Mouse (Mus musculus) testis, postnatal 14 days (tissue): ENCODE results near the gene Ttll5.

Experiments
- DNase-seq: peaks from one replicate; pipeline ENCODE4 v3.0.0; 2021; ENCODE audit warnings: low spot score

Gene Ttll5

DNA sequence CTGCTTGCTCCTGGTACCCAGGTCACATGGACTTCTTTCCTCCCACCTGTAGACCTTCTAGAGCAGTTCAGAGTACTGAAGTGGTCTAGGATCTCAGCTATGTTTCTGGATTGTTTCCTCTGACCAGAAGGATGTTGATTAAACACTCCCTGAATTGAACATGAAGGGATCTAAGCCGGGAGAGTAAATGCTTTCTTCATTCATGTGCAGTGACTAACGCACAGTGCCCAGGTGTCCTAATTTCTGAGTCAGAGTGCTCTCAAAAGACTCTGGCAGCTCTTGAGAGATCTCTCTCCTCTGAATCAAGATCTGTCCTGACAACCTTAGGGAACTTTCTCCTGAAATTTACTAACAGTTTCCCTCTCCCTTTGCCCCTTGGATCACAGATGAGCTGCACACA, 187.7 kb downstream of the Ttll5 start:
- no peak for DNase-seq

DNA sequence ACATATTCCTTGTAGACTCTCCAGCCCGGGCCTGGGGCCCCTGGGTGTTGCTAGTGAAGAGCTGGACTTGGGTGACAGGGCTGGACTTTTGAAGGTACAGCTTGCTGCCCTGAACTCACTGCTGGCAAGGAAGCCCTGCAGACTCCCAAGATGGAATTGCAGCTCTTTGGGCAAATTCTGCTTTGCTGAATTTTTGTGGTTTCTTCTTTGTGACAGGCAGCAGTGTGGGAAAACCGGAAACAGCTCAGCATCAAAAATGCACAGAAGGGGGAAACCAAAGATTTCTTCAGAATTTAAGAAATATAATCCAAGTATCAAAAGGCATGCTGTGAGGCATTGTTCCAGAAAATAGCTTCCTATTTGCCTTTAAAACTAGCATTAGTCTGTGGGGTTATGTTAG, 189.7 kb downstream of the Ttll5 start:
- DNase-seq, result no peak

DNA sequence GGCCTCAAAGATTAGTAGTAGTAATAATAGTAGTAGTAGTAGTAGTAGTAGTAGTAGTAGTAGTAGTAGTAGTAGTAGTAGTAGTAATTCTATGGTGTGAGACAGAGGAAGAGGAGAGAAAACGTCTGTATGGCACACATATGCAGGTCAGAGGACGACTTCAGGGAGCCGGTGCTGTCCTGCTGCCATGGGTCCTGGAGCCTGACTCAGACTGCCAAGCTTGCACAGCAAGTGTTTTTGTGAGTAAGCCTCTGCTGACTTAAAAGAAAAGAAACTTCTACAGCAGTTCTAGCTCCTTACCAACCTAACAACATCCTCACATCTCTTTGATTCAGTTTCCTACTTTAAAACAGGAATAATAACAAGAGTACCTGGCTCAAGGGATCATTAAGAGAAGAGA, 190.2 kb downstream of the Ttll5 start:
- no peak for DNase-seq

DNA sequence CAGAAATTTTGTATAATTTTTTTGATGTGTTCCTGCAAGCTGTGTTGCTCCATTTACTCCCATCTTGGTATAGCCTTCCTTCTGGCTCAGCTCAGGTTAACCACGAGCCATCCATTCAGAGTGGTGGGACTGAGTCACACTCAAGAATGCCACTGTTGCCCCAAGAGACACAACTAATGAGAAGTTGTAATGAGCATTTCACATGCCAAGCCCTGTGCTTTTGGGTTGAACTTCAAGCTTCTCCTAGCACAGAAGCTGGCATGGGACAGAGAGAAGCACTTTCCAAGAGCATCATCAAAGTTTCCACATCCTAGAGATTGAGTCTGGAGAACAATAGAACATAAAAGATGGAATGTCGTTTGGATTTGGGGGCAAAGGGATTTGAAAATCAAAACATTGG, 190.7 kb downstream of the Ttll5 start:
- DNase-seq, result no peak

DNA sequence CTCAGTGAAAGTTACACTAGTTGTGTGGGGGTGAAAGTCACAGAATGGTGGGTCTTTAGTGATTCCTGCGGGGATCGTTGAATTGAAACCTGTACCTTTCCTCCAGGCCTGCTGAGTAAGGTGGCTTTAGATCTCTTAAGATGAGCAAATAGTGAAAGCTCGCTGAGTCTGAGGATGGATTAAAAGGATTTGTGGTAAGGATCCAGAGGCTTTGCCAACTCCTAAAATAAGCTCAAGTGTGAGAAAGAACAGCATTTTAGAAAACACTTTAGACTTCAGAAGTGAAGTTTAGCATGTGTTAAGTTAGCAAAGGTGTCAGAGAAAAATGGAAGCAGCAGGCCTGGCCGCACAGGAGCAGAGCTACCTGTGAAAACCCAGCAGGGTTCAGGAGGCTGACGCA, 192.9 kb downstream of the Ttll5 start:
- no peak for DNase-seq

DNA sequence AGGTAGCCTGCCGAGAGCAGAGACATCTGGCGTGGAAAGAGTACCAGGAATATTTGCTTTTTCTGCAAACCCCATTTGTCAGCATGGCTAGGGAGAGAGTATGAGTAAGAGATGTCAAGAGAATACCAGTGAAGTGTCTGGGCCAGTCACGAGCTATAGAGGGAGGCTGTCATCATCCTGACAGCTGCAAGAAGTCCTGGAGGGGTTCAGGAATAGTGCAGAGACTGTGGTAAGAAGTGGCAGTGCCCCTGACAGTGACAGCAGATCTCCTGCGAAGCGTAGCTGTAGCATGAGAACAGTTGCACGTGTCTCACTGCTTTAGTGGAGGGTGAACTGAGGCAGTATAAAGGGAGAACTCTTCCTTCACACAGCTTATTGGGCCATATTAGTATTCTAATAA, 197.1 kb downstream of the Ttll5 start:
- DNase-seq, result no peak

DNA sequence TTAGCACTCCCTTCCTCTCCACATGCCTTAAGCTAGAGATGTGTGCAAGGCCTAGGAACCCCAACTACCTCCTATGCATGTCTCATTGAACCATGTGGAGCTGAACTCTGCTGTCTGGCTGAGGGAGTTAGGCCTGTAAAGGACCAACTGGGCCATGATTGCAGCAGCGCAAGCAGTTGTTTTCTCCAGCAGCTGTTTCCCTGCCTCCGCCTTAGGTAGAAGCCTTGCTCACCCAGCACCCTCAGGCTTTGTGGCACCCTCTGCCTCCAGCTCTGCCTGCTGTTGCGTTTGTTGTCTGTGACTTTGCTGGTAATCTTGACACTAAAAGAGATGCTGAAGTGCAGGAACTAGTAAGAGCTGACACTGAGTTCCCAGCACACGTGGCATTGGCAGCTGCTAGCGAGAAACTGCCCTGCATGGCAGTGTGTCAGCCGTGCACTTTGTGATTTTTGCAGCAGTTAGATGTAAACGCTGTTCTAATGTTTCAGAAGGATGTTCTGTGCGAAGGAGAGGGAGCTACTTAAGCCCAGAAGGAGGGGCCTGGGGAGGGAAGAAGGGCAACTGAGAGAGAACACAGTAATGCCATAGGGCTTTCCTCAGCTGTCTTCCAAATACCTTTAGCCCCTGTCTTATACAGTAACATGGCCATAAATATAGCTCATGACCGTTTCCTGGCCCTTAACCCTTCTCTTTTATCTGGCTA, 198.0 kb downstream of the Ttll5 start:
- DNase-seq, result no peak

DNA sequence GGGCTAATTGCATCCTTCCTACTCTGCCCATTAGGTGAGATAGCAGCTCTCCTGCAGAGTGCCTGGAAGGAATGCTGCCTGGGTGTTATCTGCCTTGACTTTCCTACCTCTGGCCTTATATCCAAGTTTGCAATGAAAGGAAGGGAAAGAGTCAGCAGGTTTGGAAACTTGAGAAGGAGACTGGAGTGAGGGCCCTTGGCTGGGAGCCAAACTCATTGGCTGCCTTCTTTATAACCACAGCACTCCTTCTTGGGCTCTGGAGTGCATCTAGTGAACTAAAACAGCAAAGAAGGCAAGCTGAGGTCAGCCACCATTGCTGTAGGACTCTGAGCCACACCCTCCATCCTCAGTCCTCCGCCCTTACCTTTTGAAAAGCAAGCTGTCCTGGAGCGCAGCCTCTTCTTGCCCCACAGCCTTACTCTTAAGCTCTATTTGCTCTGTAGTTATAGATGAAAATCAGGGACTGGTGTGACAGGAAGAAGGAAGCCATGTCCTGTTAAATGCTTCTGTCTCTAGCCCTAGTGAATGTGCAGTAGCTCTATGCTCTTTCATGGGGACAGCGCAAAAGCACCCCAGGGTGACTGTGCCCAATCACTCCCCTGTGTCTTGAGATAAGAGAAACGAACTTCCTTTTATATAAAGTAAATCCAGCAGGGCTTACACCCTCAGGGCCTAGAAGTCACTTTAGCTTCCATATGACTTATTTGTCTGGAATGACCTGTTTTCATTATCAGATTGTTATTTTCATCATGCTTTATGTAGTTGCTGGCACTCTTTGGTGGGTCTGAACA, 198.8 kb downstream of the Ttll5 start:
- no peak for DNase-seq

DNA sequence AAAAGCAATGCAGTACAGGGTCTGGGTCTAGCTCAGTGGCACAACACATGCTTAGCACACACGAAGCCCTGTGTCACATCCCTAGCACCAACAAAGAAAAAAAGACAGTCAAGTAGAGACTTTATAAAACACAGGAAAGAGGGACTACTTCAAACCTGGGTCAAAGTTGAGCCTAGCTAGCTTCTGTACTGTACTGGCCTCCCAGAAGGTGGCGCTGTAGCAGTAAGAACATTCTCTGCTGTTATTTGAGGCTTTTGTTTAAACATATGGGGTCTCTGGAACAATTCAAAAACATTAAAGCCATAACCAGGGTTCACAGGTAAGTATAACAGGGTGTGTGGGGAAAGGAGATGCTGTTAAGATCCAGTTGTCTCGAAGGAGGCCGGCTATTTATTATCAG, 200.0 kb downstream of the Ttll5 start:
- no peak for DNase-seq

DNA sequence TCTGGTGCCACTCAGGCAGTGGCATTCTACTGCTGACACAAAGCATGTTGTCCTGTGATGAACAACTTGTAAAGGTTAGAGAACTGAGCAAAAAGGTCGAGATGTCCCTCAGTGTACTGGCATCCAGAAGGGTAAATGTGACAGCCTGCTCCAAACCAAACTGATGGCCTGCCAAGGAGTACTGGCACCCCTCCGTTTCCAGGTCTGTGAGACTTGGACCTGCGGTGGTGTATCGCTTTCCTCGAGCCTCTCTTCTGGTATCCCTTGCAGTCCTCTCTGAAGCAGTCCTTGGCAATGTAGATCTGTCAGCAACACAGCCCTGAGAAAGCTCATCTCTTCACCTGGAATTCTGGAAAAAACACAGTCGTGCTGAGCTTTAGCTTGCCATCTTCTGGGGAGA, 201.0 kb downstream of the Ttll5 start:
- no peak for DNase-seq

DNA sequence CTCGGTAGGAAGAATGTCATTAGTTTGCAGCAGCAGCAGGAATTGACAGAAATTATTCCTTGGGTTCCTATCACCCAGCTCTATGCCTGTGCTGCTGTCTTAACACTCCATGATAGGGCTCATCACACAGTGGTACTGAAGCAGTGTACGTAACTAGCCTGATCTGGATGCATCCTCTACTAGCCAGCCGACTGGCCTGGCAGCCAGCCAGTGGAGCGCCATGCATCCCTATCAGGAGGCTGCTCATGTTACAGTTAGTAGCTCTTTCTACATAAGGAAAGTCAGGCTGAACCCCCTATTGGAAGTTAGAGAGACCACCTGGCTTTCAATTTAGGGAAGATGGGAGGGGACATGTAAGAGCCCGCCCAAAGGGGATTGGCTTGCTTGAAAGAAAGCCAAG, 202.5 kb downstream of the Ttll5 start:
- DNase-seq, result no peak

DNA sequence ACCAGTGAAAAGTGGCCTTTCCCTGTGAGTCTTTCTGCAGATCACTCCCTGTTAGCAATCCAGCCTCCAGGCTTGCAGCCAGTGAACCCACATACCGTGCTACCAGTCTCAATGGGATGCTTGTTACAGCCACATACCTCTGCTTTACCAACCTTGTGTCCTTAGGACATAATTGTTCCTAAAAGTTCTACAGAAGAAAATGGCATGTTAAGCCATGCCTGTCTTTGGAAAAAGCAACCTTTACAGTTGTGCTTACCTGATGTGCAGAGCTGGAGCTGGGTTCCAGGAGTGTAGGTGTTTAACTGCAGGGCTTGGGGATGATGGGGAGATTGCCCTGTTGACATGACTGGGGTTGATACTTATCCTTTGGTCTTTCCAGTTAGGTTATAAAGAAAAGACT, 203.3 kb downstream of the Ttll5 start:
- DNase-seq, result no peak

DNA sequence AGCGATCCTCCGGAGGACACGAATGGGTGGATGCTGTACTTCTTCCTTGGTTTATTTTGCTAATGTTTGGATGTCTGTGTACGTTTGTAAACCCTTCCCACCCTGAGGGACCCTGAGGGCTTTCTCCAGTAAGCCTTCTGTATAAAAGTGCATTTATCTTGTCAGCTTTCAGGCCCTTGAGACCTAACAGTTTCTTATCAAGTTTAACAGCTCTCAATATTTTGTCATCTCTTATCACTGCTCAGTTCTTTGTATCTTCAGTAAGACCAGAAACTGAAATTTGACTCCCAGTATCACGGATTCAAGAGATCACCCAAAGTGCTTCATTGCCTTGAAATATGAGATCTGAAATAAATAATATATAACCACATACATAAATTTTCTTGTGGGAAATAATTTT, 206.5 kb downstream of the Ttll5 start:
- DNase-seq, result no peak

DNA sequence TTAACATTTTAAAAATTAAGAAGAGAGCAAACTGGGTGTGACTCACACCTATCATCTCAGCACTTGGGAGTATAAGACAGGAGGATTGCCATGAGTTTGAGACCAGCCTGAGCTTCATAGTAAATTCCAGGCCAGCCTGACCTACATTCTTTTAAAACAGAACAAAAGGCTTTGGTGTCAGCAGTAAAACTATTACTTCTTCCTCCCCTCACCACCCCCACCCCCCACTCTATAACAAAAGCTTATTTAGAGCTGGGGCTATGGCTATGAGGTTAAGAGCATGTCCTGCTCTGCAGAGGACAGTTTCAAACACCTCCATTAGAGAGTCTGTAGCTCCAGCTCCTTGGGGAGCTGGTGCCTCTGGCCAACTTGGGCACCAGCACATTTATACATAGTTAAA, 211.1 kb downstream of the Ttll5 start:
- no peak for DNase-seq

DNA sequence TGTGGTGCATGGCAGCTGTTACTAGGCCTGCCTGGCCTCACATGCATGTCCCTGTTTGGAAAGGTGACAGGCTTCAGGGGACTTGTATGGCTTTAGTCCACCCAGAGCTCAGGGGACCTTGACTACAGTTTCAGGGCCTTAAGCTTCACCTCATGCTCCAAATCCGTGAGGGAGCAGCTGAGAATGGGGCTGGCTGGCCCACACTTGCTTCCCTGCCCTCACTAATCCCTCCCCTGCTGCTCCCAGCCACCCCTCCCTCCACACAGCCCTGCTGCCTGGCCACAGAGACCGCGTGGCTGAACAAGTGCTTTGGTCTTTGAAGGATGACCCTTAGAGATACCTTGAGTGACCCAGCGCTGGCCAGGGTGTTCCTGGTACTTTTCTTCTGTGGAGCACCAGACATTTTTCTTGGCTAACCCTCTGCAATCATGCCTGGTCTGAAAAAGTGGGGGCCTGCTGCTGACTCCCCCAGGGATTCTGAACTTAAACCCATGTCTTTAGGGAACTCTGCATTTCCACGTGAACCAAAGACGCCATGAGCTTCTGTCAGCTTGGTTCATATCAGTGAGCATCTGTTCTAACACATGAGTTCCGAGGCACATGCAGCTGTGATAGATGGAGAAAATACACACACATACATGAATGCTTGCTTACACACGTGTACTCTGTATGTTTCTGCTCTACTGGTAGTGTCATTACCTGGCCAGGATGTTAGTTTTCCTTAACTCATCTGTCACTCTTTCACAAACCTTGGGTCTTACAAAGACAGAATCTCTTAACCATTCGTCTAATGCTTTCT, 212.1 kb downstream of the Ttll5 start:
- DNase-seq, result no peak

DNA sequence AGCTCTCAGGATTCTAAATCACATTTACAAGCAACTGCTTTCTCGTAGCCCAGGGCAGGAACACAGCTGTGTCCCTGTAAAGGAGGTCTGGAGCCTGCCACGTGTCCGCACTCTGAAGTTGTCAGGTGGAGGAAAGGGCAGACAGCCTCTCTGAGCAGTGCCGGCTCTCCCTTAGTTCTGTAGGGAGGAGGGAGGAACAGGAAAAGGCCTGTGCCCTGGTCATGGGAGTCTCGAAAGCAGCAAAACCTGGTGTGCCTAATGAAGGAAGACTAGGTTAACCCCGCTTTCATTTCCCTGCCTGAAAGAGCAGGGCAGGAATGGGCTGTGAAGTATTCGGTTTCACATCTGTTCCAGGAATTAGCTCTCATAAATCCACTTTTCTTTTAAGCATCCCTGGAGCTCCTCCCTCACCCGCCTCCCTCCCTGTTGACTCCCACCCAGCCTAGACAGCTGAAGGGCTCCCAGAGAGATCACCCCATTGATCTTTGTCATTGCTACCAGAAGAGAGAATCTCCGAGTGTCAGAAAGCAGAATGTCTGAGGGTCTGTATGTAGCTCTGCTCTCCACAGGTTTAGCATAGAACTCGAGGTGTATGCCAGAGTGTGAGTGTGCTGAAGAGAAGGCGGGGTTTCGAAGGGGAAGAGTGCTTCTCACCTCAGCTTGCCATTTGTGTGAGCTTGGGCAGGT, 212.9 kb downstream of the Ttll5 start:
- DNase-seq, result no peak

DNA sequence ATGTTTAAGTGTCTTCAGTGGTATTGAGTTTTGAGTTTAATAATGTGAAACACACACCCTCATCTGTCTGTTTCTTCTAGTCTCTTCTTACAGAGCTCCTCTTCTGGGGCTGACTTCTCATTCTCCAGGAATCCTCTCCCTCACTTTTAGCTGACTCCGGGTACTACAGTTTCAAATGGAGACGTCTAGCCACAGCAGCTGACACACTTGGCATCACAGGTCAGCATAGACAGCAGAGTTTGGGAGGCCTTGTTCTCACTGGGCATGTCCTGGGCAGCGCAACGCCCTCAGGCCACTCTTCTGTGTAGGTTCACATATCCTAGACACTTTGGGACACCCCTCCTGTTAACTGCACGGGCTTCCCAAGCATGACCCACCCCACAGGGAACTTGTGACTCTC, 214.6 kb downstream of the Ttll5 start:
- no peak for DNase-seq

DNA sequence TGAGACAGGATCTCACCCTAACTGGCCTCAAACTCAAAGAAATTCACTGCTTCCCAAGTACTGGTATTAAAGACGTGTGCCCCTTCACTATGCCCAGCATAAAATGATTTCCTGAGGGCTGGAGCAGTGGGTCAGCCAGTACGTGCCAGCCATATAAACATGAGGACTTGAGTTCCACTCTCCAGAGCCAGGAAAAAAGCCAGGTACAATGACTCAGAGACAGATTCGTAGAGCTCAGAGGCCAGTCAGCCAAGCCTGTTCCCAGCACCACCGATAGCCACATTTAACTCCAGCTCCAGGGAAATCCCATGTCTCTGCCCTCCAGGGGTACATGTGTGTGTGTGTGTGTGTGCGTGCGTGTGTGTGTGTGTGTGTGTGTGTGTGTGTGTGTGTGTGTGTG, 215.3 kb downstream of the Ttll5 start:
- no peak for DNase-seq

DNA sequence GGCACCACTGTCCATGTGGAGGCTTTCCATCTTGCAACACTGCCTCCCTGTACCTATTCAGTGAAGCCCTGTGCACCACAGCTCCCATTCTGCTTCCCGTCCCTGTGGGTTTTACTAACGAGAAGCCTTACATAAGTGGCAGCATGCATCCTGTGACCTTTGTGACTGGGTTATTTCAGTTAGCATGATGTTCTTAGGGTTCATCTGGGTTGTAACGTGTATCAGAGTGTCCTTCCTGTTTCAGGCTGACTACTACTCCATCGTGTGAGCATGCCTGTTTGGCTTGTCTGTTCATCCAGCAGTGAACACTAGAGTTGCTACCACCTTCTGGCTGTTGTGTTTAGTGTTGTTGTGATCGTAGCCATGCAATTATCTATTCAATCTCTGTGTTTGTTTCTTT, 221.7 kb downstream of the Ttll5 start:
- no peak for DNase-seq

DNA sequence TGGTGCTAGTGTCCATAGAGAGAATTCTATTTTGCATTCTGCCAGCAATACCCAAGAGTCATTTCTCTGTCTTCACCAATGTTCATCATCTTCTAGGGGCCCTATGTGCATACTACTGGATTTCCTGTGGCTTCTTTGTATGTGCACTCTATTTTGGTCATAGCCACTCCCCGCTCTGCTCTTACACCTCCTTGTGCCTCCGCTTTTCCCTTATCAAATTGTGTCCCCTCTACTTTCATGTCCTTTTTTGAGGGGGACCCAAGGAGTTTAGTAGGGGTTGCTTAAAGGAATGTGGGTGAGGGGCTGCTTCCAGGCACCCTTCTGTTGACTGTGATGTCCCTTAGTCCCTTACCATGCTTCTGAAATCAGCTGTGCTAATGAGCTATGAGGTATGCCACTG, 222.3 kb downstream of the Ttll5 start:
- DNase-seq, result no peak

DNA sequence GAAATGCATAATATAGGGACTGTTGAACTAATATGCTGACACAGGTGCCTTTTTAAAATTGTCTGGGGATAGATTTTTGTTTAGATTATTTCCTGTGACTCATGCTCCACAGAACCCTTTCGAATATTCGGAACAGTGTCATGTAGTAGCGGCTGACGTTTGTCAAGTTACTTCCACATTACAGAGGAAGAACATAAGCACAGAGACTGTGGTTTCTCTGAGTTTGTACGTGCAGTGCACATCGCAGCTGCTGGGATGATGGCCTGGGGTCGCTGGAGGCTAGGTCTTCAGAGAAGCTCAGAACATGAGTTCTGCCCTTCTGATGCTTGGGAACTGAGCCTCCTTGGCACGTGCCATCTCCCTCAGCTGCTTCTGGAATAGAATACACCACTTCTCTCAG, 222.9 kb downstream of the Ttll5 start:
- DNase-seq, result no peak

DNA sequence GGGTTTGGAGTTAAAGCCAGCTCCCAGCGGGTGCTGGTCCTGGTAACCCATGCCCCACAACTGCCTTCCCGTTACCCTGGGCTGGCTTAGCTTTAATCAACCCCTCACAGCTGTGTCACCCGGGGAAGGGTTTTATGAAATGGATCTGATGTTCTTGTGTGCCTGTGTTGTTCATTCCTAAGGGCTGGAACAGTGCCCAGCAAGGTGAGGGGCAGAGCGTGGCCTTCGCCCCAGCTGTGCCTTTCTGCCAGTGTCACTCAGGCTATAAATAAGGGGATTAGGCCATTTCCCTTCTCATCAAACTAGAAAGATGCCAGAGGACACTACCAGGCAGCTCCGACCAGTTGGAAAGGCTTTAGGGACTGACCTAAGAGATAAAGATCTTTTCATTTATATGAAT, 225.4 kb downstream of the Ttll5 start:
- DNase-seq, result no peak

DNA sequence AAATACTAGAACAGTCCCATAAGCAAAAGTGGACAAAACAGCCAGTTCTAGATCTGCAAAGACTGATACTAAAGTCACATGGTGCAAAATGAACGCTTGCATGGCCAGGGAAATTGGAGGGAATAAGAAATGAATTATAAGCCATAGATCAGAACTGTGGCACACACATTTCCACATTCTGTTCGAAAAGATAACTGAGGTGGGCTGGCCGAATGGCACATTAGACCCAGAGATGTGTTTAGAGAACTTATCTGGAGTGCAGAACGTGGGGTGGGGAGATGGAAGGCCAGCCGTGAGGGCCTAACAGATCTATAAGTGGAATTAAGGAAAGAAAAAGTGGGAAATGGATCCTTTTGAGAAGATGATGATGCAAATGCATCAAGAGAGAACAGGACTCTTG, 227.0 kb downstream of the Ttll5 start:
- DNase-seq, result no peak
